Mouse (Mus musculus): Measurements from ENCODE around the gene F3. TPM values are rescaled to one million over a fixed set of nuclear protein-coding genes. Genes with fewer than 3 reads are reported as not detected.
A peak's percentile ranks its signal among the peaks of the same experiment; 100 is the strongest.

F3 gene
- polyA plus RNA-seq, 1 experiment from 2014 or later: 13.0 TPM

DNA sequence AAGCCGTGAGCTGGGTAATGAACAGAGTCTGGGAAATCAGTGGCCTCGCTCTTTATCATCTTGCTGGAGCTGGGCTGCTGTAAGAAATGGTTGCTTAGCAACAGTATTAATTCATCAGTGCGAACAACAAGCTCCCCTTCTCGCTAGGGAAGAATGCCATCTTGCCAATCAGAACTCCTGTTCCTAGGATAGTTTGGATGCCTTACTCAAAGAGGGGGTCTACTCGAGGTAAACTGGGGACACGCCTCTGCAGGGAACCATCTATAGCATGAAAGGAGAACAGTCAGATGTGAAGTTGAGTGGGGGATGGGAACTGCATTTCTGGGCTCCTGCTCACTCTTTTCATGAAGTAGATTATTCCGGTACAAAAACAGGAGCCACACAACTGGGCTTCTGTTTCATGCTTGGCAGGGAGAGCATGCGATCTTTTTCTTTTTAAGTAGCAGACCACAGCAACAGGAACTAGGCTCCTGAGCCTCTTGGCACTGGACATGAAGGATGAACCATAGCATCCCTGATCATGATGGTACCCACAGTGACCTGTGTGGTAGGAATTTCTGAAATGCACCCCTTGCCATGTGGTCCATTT, 22.9 kb upstream of the F3 start:
- no peaks in the 10 kb centered on the region for H3K36me3 ChIP-seq (ENCODE audit: control insufficient read depth, insufficient read depth, low read length)
- H3K27me3 ChIP-seq (ENCODE audit: control insufficient read depth, insufficient read depth, low read depth, low read length): no peaks in the 10 kb centered on the region
- H3K9me3 ChIP-seq (replicated peaks; ENCODE audit: control insufficient read depth, low read length, poor library complexity, severe bottlenecking): no peaks in the 10 kb centered on the region
- peak; percentile 95 for ATAC-seq
- H3K4me3 ChIP-seq (ENCODE audit: low read depth, low read length): peak overlapping the region; percentile 13; the same call in 1 of the 2 replicates
- H3K9ac ChIP-seq (ENCODE audit: low read depth, low read length): no peak overlapping the region; the same call in 1 of the 2 replicates
- peak overlapping the region; percentile 48 for H3K4me2 ChIP-seq (ENCODE audit: low read length)
- 4% methylated on average over 8 of the region's 8 CpGs for WGBS
- H3K27ac ChIP-seq (ENCODE audit: low read length): peak overlapping the region; percentile 91
- H3K4me1 ChIP-seq (ENCODE audit: control insufficient read depth, insufficient read depth, low read length): peaks cover 26% of the 10 kb centered on the region

DNA sequence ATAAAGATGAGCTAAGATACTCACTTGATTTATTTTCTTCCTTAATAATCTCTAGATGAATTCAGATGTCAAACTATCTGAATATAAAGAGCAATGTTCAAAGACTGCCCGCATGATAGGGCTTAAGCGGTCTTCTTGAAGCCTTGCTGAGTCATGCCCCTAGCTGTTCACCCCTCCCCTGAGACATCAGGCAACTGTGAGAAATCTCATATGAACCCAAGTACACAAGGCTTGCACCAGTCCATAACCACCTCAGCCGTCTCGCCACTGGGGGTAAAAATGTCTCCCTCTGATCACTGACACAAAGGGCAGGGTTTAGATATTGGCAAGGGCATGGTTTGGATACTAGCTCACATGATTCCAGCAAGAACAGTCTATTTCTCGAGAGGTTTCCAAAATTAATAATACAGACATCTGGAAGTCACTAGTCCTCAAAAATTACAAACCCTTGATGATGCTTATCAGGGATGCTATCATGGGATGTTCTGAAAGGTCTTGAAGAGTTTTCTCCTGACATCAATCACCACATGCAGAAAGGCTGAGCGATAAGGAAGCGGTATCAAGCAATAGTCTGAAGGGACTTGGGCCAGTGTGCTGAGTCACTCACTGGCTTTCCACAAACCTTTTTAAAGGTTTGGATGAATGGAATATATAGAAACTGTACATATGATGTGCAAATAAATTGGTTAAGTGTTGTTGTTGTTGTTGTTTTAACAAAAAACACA, 20.0 kb upstream of the F3 start:
- H3K4me1 ChIP-seq (ENCODE audit: control insufficient read depth, insufficient read depth, low read length): peaks cover 26% of the 10 kb centered on the region
- H3K27ac ChIP-seq (ENCODE audit: low read length): no peak overlapping the region
- no peak overlapping the region for H3K4me3 ChIP-seq (ENCODE audit: low read depth, low read length)
- WGBS: 84% methylated on average over 7 of the region's 7 CpGs
- no peak for ATAC-seq
- no peaks in the 10 kb centered on the region for H3K36me3 ChIP-seq (ENCODE audit: control insufficient read depth, insufficient read depth, low read length)
- no peak overlapping the region for H3K9ac ChIP-seq (ENCODE audit: low read depth, low read length)
- no peaks in the 10 kb centered on the region for H3K9me3 ChIP-seq (replicated peaks; ENCODE audit: control insufficient read depth, low read length, poor library complexity, severe bottlenecking)
- no peak overlapping the region for H3K4me2 ChIP-seq (ENCODE audit: low read length)
- H3K27me3 ChIP-seq (ENCODE audit: control insufficient read depth, insufficient read depth, low read depth, low read length): no peaks in the 10 kb centered on the region

DNA sequence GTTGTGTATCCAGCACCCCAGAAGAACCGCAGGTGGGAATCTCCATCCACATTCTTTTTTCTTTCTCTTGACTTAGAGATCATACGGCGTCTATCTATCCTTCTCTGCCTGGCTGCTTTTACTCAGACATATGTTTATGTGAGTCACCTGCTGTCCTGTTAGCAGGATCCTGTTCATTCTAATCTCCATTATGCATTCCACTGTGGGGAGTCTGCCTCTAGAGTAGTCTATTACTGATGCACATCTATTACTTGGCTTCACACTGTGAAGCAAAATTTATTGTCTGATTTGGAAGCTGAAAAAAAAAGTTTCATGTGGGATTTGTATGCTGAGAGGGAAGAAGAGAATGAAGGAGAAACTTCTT, 19.5 kb upstream of the F3 start:
- 54% methylated on average over 3 of the region's 3 CpGs for WGBS
- H3K27me3 ChIP-seq (ENCODE audit: control insufficient read depth, insufficient read depth, low read depth, low read length): no peaks in the 10 kb centered on the region

DNA sequence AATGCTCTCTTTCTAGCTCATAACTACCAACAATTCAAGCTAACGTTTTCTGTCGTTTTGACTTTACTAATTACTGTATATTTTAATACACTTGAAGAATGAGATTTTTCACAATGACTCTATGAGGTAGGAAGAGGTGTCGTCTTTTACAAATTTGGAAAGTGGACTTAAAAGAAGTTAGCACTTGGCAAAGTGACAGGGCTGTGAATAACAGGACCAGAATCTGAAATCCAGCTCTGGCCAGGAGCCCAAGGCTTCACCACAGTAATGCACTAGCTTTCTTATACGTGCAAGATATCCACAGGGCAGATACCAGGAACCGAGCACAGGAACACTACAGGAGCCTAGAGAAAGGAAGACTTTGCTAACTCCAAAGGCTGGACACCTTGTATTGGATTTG, 17.2 kb upstream of the F3 start:
- Histone ChIP-seq H3K4me1 (ENCODE audit: control insufficient read depth, insufficient read depth, low read length) (peaks cover 11% of the 10 kb centered on the region), H3K4me2 (ENCODE audit: low read length) (no peak overlapping the region), H3K27ac (ENCODE audit: low read length) (no peak overlapping the region), H3K4me3 (ENCODE audit: low read depth, low read length) (no peak overlapping the region), H3K27me3 (ENCODE audit: control insufficient read depth, insufficient read depth, low read depth, low read length) (no peaks in the 10 kb centered on the region), H3K9ac (ENCODE audit: low read depth, low read length) (no peak overlapping the region), H3K36me3 (ENCODE audit: control insufficient read depth, insufficient read depth, low read length) (no peaks in the 10 kb centered on the region), H3K9me3 (replicated peaks; ENCODE audit: control insufficient read depth, low read length, poor library complexity, severe bottlenecking) (no peaks in the 10 kb centered on the region)
- no peak for ATAC-seq
- 58% methylated on average over 5 of the region's 5 CpGs for WGBS

More for the DNA sequence above, 19.5 kb upstream of the F3 start:
- peaks cover 26% of the 10 kb centered on the region for H3K4me1 ChIP-seq (ENCODE audit: control insufficient read depth, insufficient read depth, low read length)
- ATAC-seq: no peak
- no peak overlapping the region for H3K4me3 ChIP-seq (ENCODE audit: low read depth, low read length)
- H3K36me3 ChIP-seq (ENCODE audit: control insufficient read depth, insufficient read depth, low read length): no peaks in the 10 kb centered on the region
- no peak overlapping the region for H3K9ac ChIP-seq (ENCODE audit: low read depth, low read length)
- no peak overlapping the region for H3K27ac ChIP-seq (ENCODE audit: low read length)
- H3K9me3 ChIP-seq (replicated peaks; ENCODE audit: control insufficient read depth, low read length, poor library complexity, severe bottlenecking): no peaks in the 10 kb centered on the region
- no peak overlapping the region for H3K4me2 ChIP-seq (ENCODE audit: low read length)

DNA sequence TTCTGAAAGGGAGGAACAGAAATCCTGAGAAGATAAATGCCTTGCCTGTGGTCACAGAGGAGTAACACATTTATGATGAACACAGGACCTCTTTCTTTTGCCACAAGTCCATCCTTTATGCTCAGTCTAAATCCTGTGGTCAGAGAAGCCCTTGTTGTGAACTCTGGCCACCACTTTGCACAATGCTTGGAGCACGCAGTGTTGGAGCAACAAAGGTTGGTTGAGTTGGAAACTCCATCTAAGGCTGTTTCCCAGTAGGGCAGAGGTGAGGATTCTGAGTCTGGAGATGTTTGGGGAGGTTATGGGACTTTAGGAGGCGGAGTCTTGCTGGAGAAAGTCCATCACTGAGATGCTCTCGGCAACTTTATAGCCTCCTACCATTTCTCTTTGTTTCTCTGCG, 16.2 kb upstream of the F3 start:
- Histone ChIP-seq H3K27me3 (ENCODE audit: control insufficient read depth, insufficient read depth, low read depth, low read length) (no peaks in the 10 kb centered on the region), H3K36me3 (ENCODE audit: control insufficient read depth, insufficient read depth, low read length) (no peaks in the 10 kb centered on the region), H3K4me1 (ENCODE audit: control insufficient read depth, insufficient read depth, low read length) (peaks cover 2% of the 10 kb centered on the region; the same call in 1 of the 2 replicates), H3K4me2 (ENCODE audit: low read length) (no peak overlapping the region), H3K9me3 (replicated peaks; ENCODE audit: control insufficient read depth, low read length, poor library complexity, severe bottlenecking) (no peaks in the 10 kb centered on the region), H3K27ac (ENCODE audit: low read length) (no peak overlapping the region), H3K9ac (ENCODE audit: low read depth, low read length) (no peak overlapping the region), H3K4me3 (ENCODE audit: low read depth, low read length) (no peak overlapping the region)
- 92% methylated on average over 4 of the region's 4 CpGs for WGBS
- ATAC-seq: no peak

DNA sequence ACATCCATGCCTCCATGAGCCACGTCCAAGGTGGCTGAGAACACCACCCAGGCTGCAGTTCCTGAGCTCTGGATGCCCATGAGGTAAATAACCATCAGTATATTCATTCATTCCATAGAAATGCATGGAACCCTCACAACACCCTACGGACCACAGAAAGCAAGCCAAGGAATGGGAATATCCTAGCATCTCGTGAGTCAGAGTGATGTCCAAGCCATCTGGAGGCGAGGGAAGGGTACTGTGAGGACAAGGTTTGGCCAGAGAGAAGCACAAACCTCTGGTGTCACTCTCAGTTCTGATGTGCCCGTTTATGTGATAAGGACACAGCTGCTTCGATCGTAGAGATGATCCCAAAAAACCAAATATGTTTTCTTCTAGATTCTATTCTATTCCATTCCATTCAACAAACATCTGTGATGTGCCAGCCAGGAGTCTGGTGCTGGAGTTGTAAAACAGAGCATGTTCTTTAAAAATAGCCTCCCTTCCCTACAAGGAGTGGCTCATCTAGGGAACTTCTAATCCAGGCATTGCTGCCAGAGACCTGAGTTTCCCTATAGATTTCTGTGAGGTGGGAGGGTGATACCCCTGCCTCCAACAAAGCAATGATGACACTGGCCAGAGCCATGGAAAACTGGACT, 12.3 kb upstream of the F3 start:
- H3K4me2 ChIP-seq (ENCODE audit: low read length): no peak overlapping the region
- WGBS: 89% methylated on average over 7 of the region's 7 CpGs

DNA sequence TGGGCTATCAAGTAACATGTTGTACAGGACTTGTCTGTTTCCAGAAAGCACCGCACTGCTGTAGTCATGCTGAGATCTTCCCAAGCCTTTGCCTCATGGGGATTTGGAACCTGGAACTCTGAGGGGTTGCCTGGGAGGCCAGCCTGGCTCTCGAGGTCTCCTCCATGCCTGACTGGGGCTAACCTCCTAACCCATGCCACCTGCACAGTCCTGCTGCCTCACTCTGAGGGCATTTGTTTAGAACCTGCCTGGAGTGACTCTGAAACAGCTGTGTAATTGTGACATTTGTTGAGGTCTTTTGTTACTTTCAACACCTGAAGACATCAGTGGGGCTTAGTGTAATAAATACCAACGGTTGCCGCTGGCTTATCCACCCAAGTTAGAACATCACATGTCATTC, 11.1 kb upstream of the F3 start:
- no peak for ATAC-seq

More for the DNA sequence above, 12.3 kb upstream of the F3 start:
- no peaks in the 10 kb centered on the region for H3K9me3 ChIP-seq (replicated peaks; ENCODE audit: control insufficient read depth, low read length, poor library complexity, severe bottlenecking)
- H3K4me1 ChIP-seq (ENCODE audit: control insufficient read depth, insufficient read depth, low read length): no peaks in the 10 kb centered on the region
- no peak overlapping the region for H3K9ac ChIP-seq (ENCODE audit: low read depth, low read length)
- ATAC-seq: no peak
- no peak overlapping the region for H3K27ac ChIP-seq (ENCODE audit: low read length)
- H3K36me3 ChIP-seq (ENCODE audit: control insufficient read depth, insufficient read depth, low read length): no peaks in the 10 kb centered on the region
- H3K27me3 ChIP-seq (ENCODE audit: control insufficient read depth, insufficient read depth, low read depth, low read length): no peaks in the 10 kb centered on the region
- H3K4me3 ChIP-seq (ENCODE audit: low read depth, low read length): no peak overlapping the region

DNA sequence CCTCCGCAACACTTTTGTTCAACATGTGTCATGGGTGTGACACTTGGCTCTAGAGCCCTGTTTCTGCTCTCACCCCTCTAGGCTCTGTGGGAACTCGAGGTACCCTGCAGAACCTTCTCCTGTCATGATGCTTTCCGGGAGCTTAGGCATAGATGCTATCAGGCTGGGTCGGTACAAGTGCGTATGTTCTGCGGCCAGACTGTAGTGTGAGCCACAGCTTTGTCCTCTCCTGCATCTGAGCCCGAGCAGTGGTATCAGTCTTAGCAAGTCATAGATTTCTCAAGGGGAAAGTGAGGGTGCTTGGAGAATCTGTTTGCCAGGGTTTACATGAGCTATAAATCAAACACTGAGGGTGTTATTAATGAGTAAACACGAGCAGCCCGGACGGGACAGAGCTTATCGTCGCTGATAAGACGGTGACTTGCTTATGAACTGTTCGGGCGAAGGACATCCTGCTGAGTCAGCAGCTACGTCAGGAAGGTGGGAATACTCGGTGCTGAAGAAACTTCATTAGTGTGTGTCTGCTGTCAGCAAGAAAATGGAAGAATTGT, 10.1 kb upstream of the F3 start:
- Histone ChIP-seq H3K4me1 (ENCODE audit: control insufficient read depth, insufficient read depth, low read length) (no peaks in the 10 kb centered on the region), H3K27me3 (ENCODE audit: control insufficient read depth, insufficient read depth, low read depth, low read length) (no peaks in the 10 kb centered on the region), H3K4me2 (ENCODE audit: low read length) (no peak overlapping the region), H3K4me3 (ENCODE audit: low read depth, low read length) (no peak overlapping the region), H3K9ac (ENCODE audit: low read depth, low read length) (no peak overlapping the region), H3K36me3 (ENCODE audit: control insufficient read depth, insufficient read depth, low read length) (no peaks in the 10 kb centered on the region), H3K27ac (ENCODE audit: low read length) (no peak overlapping the region), H3K9me3 (replicated peaks; ENCODE audit: control insufficient read depth, low read length, poor library complexity, severe bottlenecking) (no peaks in the 10 kb centered on the region)
- no peak for ATAC-seq
- WGBS: 78% methylated on average over 17 of the region's 17 CpGs

More for the DNA sequence above, 11.1 kb upstream of the F3 start:
- H3K4me2 ChIP-seq (ENCODE audit: low read length): no peak overlapping the region
- no peaks in the 10 kb centered on the region for H3K4me1 ChIP-seq (ENCODE audit: control insufficient read depth, insufficient read depth, low read length)
- H3K27ac ChIP-seq (ENCODE audit: low read length): no peak overlapping the region
- H3K4me3 ChIP-seq (ENCODE audit: low read depth, low read length): no peak overlapping the region
- H3K9ac ChIP-seq (ENCODE audit: low read depth, low read length): no peak overlapping the region
- WGBS: 69% methylated on average over 4 of the region's 4 CpGs
- no peaks in the 10 kb centered on the region for H3K9me3 ChIP-seq (replicated peaks; ENCODE audit: control insufficient read depth, low read length, poor library complexity, severe bottlenecking)
- no peaks in the 10 kb centered on the region for H3K27me3 ChIP-seq (ENCODE audit: control insufficient read depth, insufficient read depth, low read depth, low read length)
- H3K36me3 ChIP-seq (ENCODE audit: control insufficient read depth, insufficient read depth, low read length): no peaks in the 10 kb centered on the region

DNA sequence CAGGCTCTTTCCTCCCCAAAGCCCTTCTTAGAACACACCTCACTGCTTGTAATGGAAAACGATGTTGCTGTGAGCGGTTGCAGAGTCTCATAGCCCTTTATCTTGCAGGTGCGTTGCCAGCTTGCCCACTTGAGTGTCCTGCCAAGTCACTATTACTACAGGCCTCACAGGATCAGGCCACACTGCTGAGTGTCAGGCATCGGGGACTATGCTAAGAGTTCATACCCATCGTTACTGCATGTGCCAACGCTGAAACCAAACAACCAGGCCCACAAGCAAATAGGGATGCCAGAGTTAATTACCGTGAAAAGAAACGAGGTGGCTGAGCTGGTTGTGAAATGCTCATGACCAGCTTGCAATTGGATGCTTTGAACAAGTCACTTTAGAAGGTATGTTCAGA, 9.5 kb upstream of the F3 start:
- Histone ChIP-seq H3K4me2 (ENCODE audit: low read length) (no peak overlapping the region), H3K36me3 (ENCODE audit: control insufficient read depth, insufficient read depth, low read length) (no peaks in the 10 kb centered on the region), H3K27ac (ENCODE audit: low read length) (no peak overlapping the region), H3K4me1 (ENCODE audit: control insufficient read depth, insufficient read depth, low read length) (no peaks in the 10 kb centered on the region), H3K9ac (ENCODE audit: low read depth, low read length) (no peak overlapping the region), H3K4me3 (ENCODE audit: low read depth, low read length) (no peak overlapping the region), H3K27me3 (ENCODE audit: control insufficient read depth, insufficient read depth, low read depth, low read length) (no peaks in the 10 kb centered on the region), H3K9me3 (replicated peaks; ENCODE audit: control insufficient read depth, low read length, poor library complexity, severe bottlenecking) (no peaks in the 10 kb centered on the region)
- 75% methylated on average over 8 of the region's 8 CpGs for WGBS
- no peak for ATAC-seq

All from midbrain, embryonic 16.5 days (tissue).